Mouse (Mus musculus) hindbrain, embryonic 14.5 days (tissue): ENCODE data around the gene Fer. TPM values are rescaled to one million over a fixed set of nuclear protein-coding genes. Genes with fewer than 3 reads are reported as not detected.

ENCODE experiments used
- ATAC-seq: fragments of 200-750 bp; cut with Nextera tagmentation; 2 replicates; pipeline ENCODE4 v1.8.0; 2017; ENCODE audit warnings: moderate number of reproducible peaks, mild to moderate bottlenecking, moderate TSS enrichment, moderate library complexity; ENCODE audit not compliant: low FRiP score
- DNase-seq: peaks from one replicate; pipeline ENCODE4 v3.0.0-alpha.2; 2015; ENCODE audit warnings: low spot score
- H3K27ac ChIP-seq: fragments of 300-500 bp; sonication (generic); 2 replicates; pipeline ENCODE4 v1.5.1; 2014; ENCODE audit warnings: mild to moderate bottlenecking, moderate library complexity
- H3K27me3 ChIP-seq: fragments of 300-500 bp; sonication (generic); 2 replicates; pipeline ENCODE4 v1.6.1; 2014; ENCODE audit warnings: mild to moderate bottlenecking, low read length, mixed read lengths; ENCODE audit not compliant: control insufficient read depth, insufficient read depth
- H3K36me3 ChIP-seq: fragments of 300-500 bp; sonication (generic); replicated peaks from 2 replicates; pipeline ENCODE4 v1.6.1; 2014; ENCODE audit not compliant: control insufficient read depth, insufficient read depth
- H3K4me1 ChIP-seq: fragments of 300-500 bp; sonication (generic); replicated peaks from 2 replicates; pipeline ENCODE4 v1.6.1; 2014; ENCODE audit warnings: antibody characterized with exemption, low read length, mixed read lengths; ENCODE audit not compliant: control insufficient read depth, insufficient read depth
- H3K4me2 ChIP-seq: fragments of 300-500 bp; sonication (generic); replicated peaks from 2 replicates; pipeline ENCODE4 v1.6.1; 2014; ENCODE audit warnings: mild to moderate bottlenecking, moderate library complexity
- H3K4me3 ChIP-seq: fragments of 300-500 bp; sonication (generic); replicated peaks from 2 replicates; pipeline ENCODE4 v1.5.1; 2014; ENCODE audit warnings: mild to moderate bottlenecking, low read length
- H3K9ac ChIP-seq: fragments of 300-500 bp; sonication (generic); 2 replicates; pipeline ENCODE4 v1.6.1; 2014
- H3K9me3 ChIP-seq: fragments of 300-500 bp; sonication (generic); 2 replicates; pipeline ENCODE4 v1.6.1; 2016; ENCODE audit warnings: low read length; ENCODE audit not compliant: control insufficient read depth
- WGBS: fragments of 180-500 bp; shearing (Covaris S2); extraction: QIAGEN DNeasy Blood & Tissue Kit; methylation state at CpG from one replicate; pipeline ENCODE4 v1.1.7; 2014; 5-methylcytosine and 5-hydroxymethylcytosine counted together
- polyA plus RNA-seq: library from polyadenylated mRNA; unstranded; fragments of >200 nt; fragmentation: Nextera tagmentation; extraction: Ambion mirVana; gene quantifications from 2 replicates; pipeline ENCODE4 v1.2.1, GENCODE M21; 2014

The Fer gene
- polyA plus RNA-seq, 1 experiment from 2014 or later: 35.8 TPM

- no peaks in the 10 kb centered on the region for H3K27me3 ChIP-seq
- H3K4me1 ChIP-seq: no peaks in the 10 kb centered on the region
- H3K9ac ChIP-seq: no peak overlapping the region
- no peaks in the 10 kb centered on the region; the same call in 1 of the 2 replicates for H3K36me3 ChIP-seq
- no peak overlapping the region for H3K27ac ChIP-seq
- 91% methylated on average over 4 of the region's 4 CpGs for WGBS
- no peak overlapping the region for H3K4me2 ChIP-seq
- DNase-seq (no peak), ATAC-seq (no peak)
- H3K9me3 ChIP-seq: no peaks in the 10 kb centered on the region
- H3K4me3 ChIP-seq: no peak overlapping the region
Measured at GRCm38 (mm10) chr17:63978794-63979571, 116.1 kb downstream of the Fer start.

GRCm38 (mm10) chr17:63980167-63980566, 117.3 kb downstream of the Fer start:
- no peak overlapping the region for H3K27ac ChIP-seq
- no peak overlapping the region for H3K4me2 ChIP-seq
- no peaks in the 10 kb centered on the region for H3K9me3 ChIP-seq
- ATAC-seq (no peak), DNase-seq (no peak)
- no peak overlapping the region for H3K9ac ChIP-seq
- no peaks in the 10 kb centered on the region; the same call in 1 of the 2 replicates for H3K36me3 ChIP-seq
- H3K4me3 ChIP-seq: no peak overlapping the region
- no peaks in the 10 kb centered on the region for H3K27me3 ChIP-seq
- 91% methylated on average over 3 of the region's 3 CpGs for WGBS
- no peaks in the 10 kb centered on the region for H3K4me1 ChIP-seq

- Histone ChIP-seq H3K27me3 (no peaks in the 10 kb centered on the region), H3K4me2 (no peak overlapping the region), H3K4me1 (no peaks in the 10 kb centered on the region), H3K36me3 (0 out of 2 replicates have a peak, but pooled peaks cover 4% of the 10 kb centered on the region), H3K9ac (no peak overlapping the region), H3K9me3 (no peaks in the 10 kb centered on the region), H3K4me3 (no peak overlapping the region), H3K27ac (no peak overlapping the region)
- 73% methylated on average over 2 of the region's 2 CpGs for WGBS
- ATAC-seq (no peak), DNase-seq (no peak)
Measured at GRCm38 (mm10) chr17:63988710-63989109, 125.8 kb downstream of the Fer start.

- H3K4me3 ChIP-seq: no peak overlapping the region
- DNase-seq (no peak), ATAC-seq (no peak)
- H3K27ac ChIP-seq: no peak overlapping the region
- H3K9me3 ChIP-seq: no peaks in the 10 kb centered on the region
- no peak overlapping the region for H3K9ac ChIP-seq
- 0 out of 2 replicates have a peak, but pooled peaks cover 4% of the 10 kb centered on the region for H3K36me3 ChIP-seq
- no peak overlapping the region for H3K4me2 ChIP-seq
- H3K4me1 ChIP-seq: no peaks in the 10 kb centered on the region
- no peaks in the 10 kb centered on the region for H3K27me3 ChIP-seq
- WGBS: 98% methylated on average over 3 of the region's 3 CpGs
Measured at GRCm38 (mm10) chr17:63991160-63991559, 128.3 kb downstream of the Fer start.

- Histone ChIP-seq H3K4me2 (no peak overlapping the region), H3K9ac (no peak overlapping the region), H3K4me1 (no peaks in the 10 kb centered on the region), H3K36me3 (0 out of 2 replicates have a peak, but pooled peaks cover 4% of the 10 kb centered on the region), H3K27me3 (no peaks in the 10 kb centered on the region), H3K27ac (no peak overlapping the region), H3K9me3 (no peaks in the 10 kb centered on the region), H3K4me3 (no peak overlapping the region)
- WGBS: 91% methylated on average over 1 of the region's 1 CpGs
- ATAC-seq (no peak), DNase-seq (no peak)
Measured at GRCm38 (mm10) chr17:63995921-63996320, 133.1 kb downstream of the Fer start.

GRCm38 (mm10) chr17:63997643-63998042, 134.8 kb downstream of the Fer start:
- H3K4me3 ChIP-seq: no peak overlapping the region
- H3K27me3 ChIP-seq: no peaks in the 10 kb centered on the region
- WGBS: 91% methylated on average over 6 of the region's 6 CpGs
- H3K4me2 ChIP-seq: no peak overlapping the region
- DNase-seq (no peak), ATAC-seq (no peak)
- no peaks in the 10 kb centered on the region for H3K4me1 ChIP-seq
- H3K27ac ChIP-seq: no peak overlapping the region
- no peaks in the 10 kb centered on the region for H3K9me3 ChIP-seq
- H3K36me3 ChIP-seq: no peaks in the 10 kb centered on the region
- H3K9ac ChIP-seq: no peak overlapping the region

- ATAC-seq: no peak
- WGBS: 80% methylated on average over 13 of the region's 13 CpGs
- no peaks in the 10 kb centered on the region for H3K27me3 ChIP-seq
Measured at GRCm38 (mm10) chr17:64003444-64003843, 140.6 kb downstream of the Fer start.

GRCm38 (mm10) chr17:64005575-64006249, 142.8 kb downstream of the Fer start:
- Histone ChIP-seq H3K9me3 (no peaks in the 10 kb centered on the region), H3K4me3 (no peak overlapping the region), H3K4me1 (no peaks in the 10 kb centered on the region), H3K4me2 (no peak overlapping the region), H3K36me3 (no peaks in the 10 kb centered on the region), H3K9ac (no peak overlapping the region), H3K27ac (no peak overlapping the region), H3K27me3 (no peaks in the 10 kb centered on the region)
- WGBS: 83% methylated on average over 4 of the region's 4 CpGs
- DNase-seq (no peak), ATAC-seq (no peak)

More at GRCm38 (mm10) chr17:64003444-64003843, 140.6 kb downstream of the Fer start:
- no peak for DNase-seq
- no peaks in the 10 kb centered on the region for H3K36me3 ChIP-seq
- H3K27ac ChIP-seq: no peak overlapping the region
- H3K9me3 ChIP-seq: no peaks in the 10 kb centered on the region
- H3K4me1 ChIP-seq: no peaks in the 10 kb centered on the region
- no peak overlapping the region for H3K9ac ChIP-seq
- no peak overlapping the region for H3K4me2 ChIP-seq
- H3K4me3 ChIP-seq: no peak overlapping the region

GRCm38 (mm10) chr17:64016606-64017005, 153.7 kb downstream of the Fer start:
- H3K4me3 ChIP-seq: no peak overlapping the region
- H3K9ac ChIP-seq: no peak overlapping the region
- 79% methylated on average over 4 of the region's 4 CpGs for WGBS
- H3K36me3 ChIP-seq: no peaks in the 10 kb centered on the region
- no peaks in the 10 kb centered on the region for H3K27me3 ChIP-seq
- no peaks in the 10 kb centered on the region for H3K4me1 ChIP-seq
- DNase-seq (no peak), ATAC-seq (no peak)
- no peak overlapping the region for H3K4me2 ChIP-seq
- no peaks in the 10 kb centered on the region for H3K9me3 ChIP-seq
- H3K27ac ChIP-seq: no peak overlapping the region
